Mouse (Mus musculus): ENCODE measurements at regions not wholly inside any gene's neighbourhood (a gene's known extent, or its start where the extent isn't known, plus 50 kb on each side); places are given as distances from the start of the nearest gene placed in this dataset.

DNA sequence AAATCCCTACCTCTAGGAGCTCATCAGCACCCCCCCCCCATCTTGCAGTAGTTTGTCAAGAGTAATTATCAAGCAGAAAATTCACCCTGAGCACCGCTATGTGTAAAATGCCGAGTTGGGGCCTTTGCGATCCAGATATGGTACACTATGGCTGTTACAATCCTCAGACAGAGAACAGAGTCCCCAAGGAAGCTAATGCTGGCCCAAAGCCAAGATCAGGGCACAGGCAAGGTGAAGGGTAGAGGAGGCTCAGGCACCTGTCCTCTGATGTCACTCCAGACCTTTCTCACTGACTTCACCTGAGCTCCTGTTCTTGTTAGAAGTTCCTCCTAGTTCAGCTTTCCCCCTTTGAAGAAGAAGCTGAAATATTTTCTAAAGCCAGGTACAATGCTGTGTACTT lies 179.5 kb downstream of the Gpam start:
- H3K9me3 ChIP-seq (ENCODE audit: control insufficient read depth, low read length), result no peaks in the 10 kb centered on the region
- 86% methylated on average over 3 of the region's 3 CpGs for WGBS
- no peak for ATAC-seq (ENCODE audit: low FRiP score, low read depth)
- H3K9ac ChIP-seq (ENCODE audit: low read depth, low read length, severe bottlenecking), result no peak overlapping the region
- no peaks in the 10 kb centered on the region for H3K27me3 ChIP-seq (ENCODE audit: control insufficient read depth, insufficient read depth, low read length)
- TF ChIP-seq POLR2A (IDR thresholded peaks at IDR 0.05; ENCODE audit: borderline replicate concordance, extremely low read depth, insufficient read depth, insufficient read length), result no peak
- no peak overlapping the region for H3K27ac ChIP-seq (replicated peaks; ENCODE audit: low read depth, low read length)
- DNase-seq (ENCODE audit: low spot score), result no peak
- H3K4me3 ChIP-seq (replicated peaks; ENCODE audit: low read length), result no peak overlapping the region
- no peak overlapping the region for H3K4me2 ChIP-seq (replicated peaks; ENCODE audit: low read depth, low read length, severe bottlenecking)
- H3K4me1 ChIP-seq (ENCODE audit: control insufficient read depth, insufficient read depth, low read length), result no peaks in the 10 kb centered on the region
- H3K36me3 ChIP-seq (ENCODE audit: control insufficient read depth, insufficient read depth, low read length), result no peaks in the 10 kb centered on the region

GRCm38 (mm10) chr19:54932579-54932978 lies 194.5 kb downstream of the Gpam start:
- H3K4me3 ChIP-seq (replicated peaks; ENCODE audit: low read length), result no peak overlapping the region
- WGBS, result 71% methylated on average over 5 of the region's 5 CpGs
- no peaks in the 10 kb centered on the region for H3K4me1 ChIP-seq (ENCODE audit: control insufficient read depth, insufficient read depth, low read length)
- H3K27ac ChIP-seq (replicated peaks; ENCODE audit: low read depth, low read length), result no peak overlapping the region
- DNase-seq (ENCODE audit: low spot score) (no peak), ATAC-seq (ENCODE audit: low FRiP score, low read depth) (no peak)
- no peak for TF ChIP-seq POLR2A (IDR thresholded peaks at IDR 0.05; ENCODE audit: borderline replicate concordance, extremely low read depth, insufficient read depth, insufficient read length)
- H3K4me2 ChIP-seq (replicated peaks; ENCODE audit: low read depth, low read length, severe bottlenecking), result no peak overlapping the region
- no peaks in the 10 kb centered on the region for H3K27me3 ChIP-seq (ENCODE audit: control insufficient read depth, insufficient read depth, low read length)
- no peak overlapping the region for H3K9ac ChIP-seq (ENCODE audit: low read depth, low read length, severe bottlenecking)
- H3K9me3 ChIP-seq (ENCODE audit: control insufficient read depth, low read length), result no peaks in the 10 kb centered on the region
- H3K36me3 ChIP-seq (ENCODE audit: control insufficient read depth, insufficient read depth, low read length), result no peaks in the 10 kb centered on the region

DNA sequence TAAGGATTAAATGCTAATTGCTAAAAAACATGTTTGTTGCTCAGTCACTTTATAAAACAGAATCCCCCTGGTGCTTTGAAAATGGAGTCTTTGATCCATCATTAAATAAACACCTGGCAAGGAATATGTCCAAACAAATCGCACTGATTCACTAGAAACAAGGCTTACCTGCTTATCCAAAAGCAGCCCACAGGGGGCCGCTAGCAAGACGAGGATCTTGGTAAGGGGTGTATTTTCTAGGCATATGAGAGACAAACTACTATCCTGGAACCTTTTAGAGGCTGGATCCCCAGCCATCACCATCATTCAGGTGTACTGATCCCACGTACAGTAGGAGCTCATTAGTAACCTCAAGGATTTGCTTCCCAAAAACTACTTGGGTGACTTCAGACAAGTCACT lies 201.2 kb downstream of the Gpam start:
- Histone ChIP-seq H3K4me3 (replicated peaks; ENCODE audit: low read length) (no peak overlapping the region), H3K4me1 (ENCODE audit: control insufficient read depth, insufficient read depth, low read length) (no peaks in the 10 kb centered on the region), H3K27ac (replicated peaks; ENCODE audit: low read depth, low read length) (no peak overlapping the region), H3K9ac (ENCODE audit: low read depth, low read length, severe bottlenecking) (no peak overlapping the region), H3K4me2 (replicated peaks; ENCODE audit: low read depth, low read length, severe bottlenecking) (no peak overlapping the region), H3K9me3 (ENCODE audit: control insufficient read depth, low read length) (no peaks in the 10 kb centered on the region), H3K27me3 (ENCODE audit: control insufficient read depth, insufficient read depth, low read length) (no peaks in the 10 kb centered on the region), H3K36me3 (ENCODE audit: control insufficient read depth, insufficient read depth, low read length) (no peaks in the 10 kb centered on the region)
- 58% methylated on average over 4 of the region's 4 CpGs for WGBS
- TF ChIP-seq POLR2A (IDR thresholded peaks at IDR 0.05; ENCODE audit: borderline replicate concordance, extremely low read depth, insufficient read depth, insufficient read length), result no peak
- DNase-seq (ENCODE audit: low spot score) (no peak), ATAC-seq (ENCODE audit: low FRiP score, low read depth) (no peak)

DNA sequence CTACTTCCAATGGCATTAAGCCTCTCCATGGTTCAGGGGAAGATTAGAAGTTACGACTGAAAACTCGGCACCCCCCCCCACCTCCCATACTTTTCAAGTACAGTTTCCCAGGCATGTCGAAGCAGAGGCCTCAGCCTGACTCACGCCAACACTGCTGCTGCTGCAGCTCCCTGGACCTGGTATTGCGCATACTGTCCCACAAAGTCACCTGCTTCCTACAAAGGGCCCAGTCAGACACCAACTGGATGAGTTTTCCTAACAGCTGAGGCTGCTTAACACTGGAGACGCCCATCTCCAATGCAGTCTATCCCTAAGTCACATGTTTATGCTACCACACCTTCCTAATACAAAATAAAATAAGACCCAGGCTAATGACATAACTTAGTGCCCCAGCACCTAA lies 207.4 kb downstream of the Gpam start:
- no peak for TF ChIP-seq POLR2A (IDR thresholded peaks at IDR 0.05; ENCODE audit: borderline replicate concordance, extremely low read depth, insufficient read depth, insufficient read length)
- WGBS, result 62% methylated on average over 6 of the region's 6 CpGs
- ATAC-seq (ENCODE audit: low FRiP score, low read depth), result no peak
- H3K4me1 ChIP-seq (ENCODE audit: control insufficient read depth, insufficient read depth, low read length), result no peaks in the 10 kb centered on the region
- no peak overlapping the region for H3K27ac ChIP-seq (replicated peaks; ENCODE audit: low read depth, low read length)
- DNase-seq (ENCODE audit: low spot score), result no peak
- no peaks in the 10 kb centered on the region for H3K36me3 ChIP-seq (ENCODE audit: control insufficient read depth, insufficient read depth, low read length)
- no peak overlapping the region for H3K4me3 ChIP-seq (replicated peaks; ENCODE audit: low read length)
- no peaks in the 10 kb centered on the region for H3K27me3 ChIP-seq (ENCODE audit: control insufficient read depth, insufficient read depth, low read length)
- H3K9me3 ChIP-seq (ENCODE audit: control insufficient read depth, low read length), result no peaks in the 10 kb centered on the region
- no peak overlapping the region for H3K9ac ChIP-seq (ENCODE audit: low read depth, low read length, severe bottlenecking)
- H3K4me2 ChIP-seq (replicated peaks; ENCODE audit: low read depth, low read length, severe bottlenecking), result no peak overlapping the region

DNA sequence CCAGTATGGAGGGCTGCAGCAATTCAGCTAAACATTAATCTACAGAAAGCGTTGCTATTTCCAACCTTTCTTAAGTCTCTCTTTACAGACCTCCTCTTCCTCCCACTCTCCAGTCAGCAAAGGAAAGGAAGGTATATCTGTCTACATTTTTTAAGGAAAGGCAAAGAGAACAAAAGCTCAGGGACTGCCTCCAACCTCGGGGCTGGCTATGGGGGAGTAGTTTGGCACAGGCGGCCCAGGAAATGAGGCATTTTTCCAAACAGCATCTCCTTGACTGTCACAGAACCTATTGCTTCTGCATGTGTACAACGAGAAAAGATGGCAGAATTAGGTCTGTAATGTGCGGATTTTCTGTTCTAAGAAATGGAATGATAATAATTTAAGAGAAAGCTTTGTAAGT lies 233.4 kb downstream of the Gpam start:
- no peak overlapping the region for H3K4me2 ChIP-seq (replicated peaks; ENCODE audit: low read depth, low read length, severe bottlenecking)
- no peaks in the 10 kb centered on the region for H3K4me1 ChIP-seq (ENCODE audit: control insufficient read depth, insufficient read depth, low read length)
- H3K9ac ChIP-seq (ENCODE audit: low read depth, low read length, severe bottlenecking), result no peak overlapping the region
- no peak overlapping the region for H3K4me3 ChIP-seq (replicated peaks; ENCODE audit: low read length)
- DNase-seq (ENCODE audit: low spot score), result no peak
- H3K36me3 ChIP-seq (ENCODE audit: control insufficient read depth, insufficient read depth, low read length), result no peaks in the 10 kb centered on the region
- H3K27ac ChIP-seq (replicated peaks; ENCODE audit: low read depth, low read length), result no peak overlapping the region
- H3K9me3 ChIP-seq (ENCODE audit: control insufficient read depth, low read length), result no peaks in the 10 kb centered on the region
- ATAC-seq (ENCODE audit: low FRiP score, low read depth), result no peak
- 85% methylated on average over 5 of the region's 5 CpGs for WGBS
- TF ChIP-seq POLR2A (IDR thresholded peaks at IDR 0.05; ENCODE audit: borderline replicate concordance, extremely low read depth, insufficient read depth, insufficient read length), result no peak
- no peaks in the 10 kb centered on the region for H3K27me3 ChIP-seq (ENCODE audit: control insufficient read depth, insufficient read depth, low read length)

GRCm38 (mm10) chr19:54867078-54867477 lies 260.0 kb downstream of the Gpam start:
- no peaks in the 10 kb centered on the region for H3K4me1 ChIP-seq (ENCODE audit: control insufficient read depth, insufficient read depth, low read length)
- H3K27me3 ChIP-seq (ENCODE audit: control insufficient read depth, insufficient read depth, low read length), result no peaks in the 10 kb centered on the region
- no peak overlapping the region for H3K4me3 ChIP-seq (replicated peaks; ENCODE audit: low read length)
- DNase-seq (ENCODE audit: low spot score) (no peak), ATAC-seq (ENCODE audit: low FRiP score, low read depth) (no peak)
- H3K36me3 ChIP-seq (ENCODE audit: control insufficient read depth, insufficient read depth, low read length), result no peaks in the 10 kb centered on the region
- H3K27ac ChIP-seq (replicated peaks; ENCODE audit: low read depth, low read length), result no peak overlapping the region
- no peaks in the 10 kb centered on the region for H3K9me3 ChIP-seq (ENCODE audit: control insufficient read depth, low read length)
- TF ChIP-seq POLR2A (IDR thresholded peaks at IDR 0.05; ENCODE audit: borderline replicate concordance, extremely low read depth, insufficient read depth, insufficient read length), result no peak
- no peak overlapping the region for H3K9ac ChIP-seq (ENCODE audit: low read depth, low read length, severe bottlenecking)
- WGBS, result 81% methylated on average over 4 of the region's 4 CpGs
- H3K4me2 ChIP-seq (replicated peaks; ENCODE audit: low read depth, low read length, severe bottlenecking), result no peak overlapping the region
